15 mouse cellular contexts compared by ENCODE assay signal in genomic region chr2:145219246-145219645, GRCm38 (mm10).
"Had no signal": no experiment of that assay in that cellular context is flagged by ENCODE, and none has a peak within 500 bp of the region (broad histone marks: within the 10 kb centered on the region; RNA-seq: fewer than 3 reads in every experiment).

No protein-coding gene starts in this region.

- H3K4me3 ChIP-seq: kidney, embryonic 15.5 days; left cerebral cortex, adult 2 months; limb, embryonic 10.5 days; liver, embryonic 15.5 days; midbrain, embryonic 10.5 days; neural tube, embryonic 13.5 days had no signal

- DNase-seq: kidney, adult 2 months; kidney, postnatal 14 days; lung, adult 2 months; lung, postnatal 4 days; midbrain, embryonic 14.5 days; right cerebral cortex, postnatal 14 days; thymus, postnatal 4 days had no signal

- H3K36me3 ChIP-seq: kidney, embryonic 15.5 days; limb, embryonic 10.5 days; liver, embryonic 15.5 days; midbrain, embryonic 10.5 days; neural tube, embryonic 13.5 days had no signal

- ATAC-seq: lung, postnatal 0 days had no signal

- H3K27ac ChIP-seq: kidney, embryonic 15.5 days; left cerebral cortex, adult 2 months; limb, embryonic 10.5 days; liver, embryonic 15.5 days; midbrain, embryonic 10.5 days; neural tube, embryonic 13.5 days had no signal

- H3K4me1 ChIP-seq: kidney, embryonic 15.5 days; liver, embryonic 15.5 days; midbrain, embryonic 10.5 days; neural tube, embryonic 13.5 days had no signal

- H3K4me2 ChIP-seq: kidney, embryonic 15.5 days; liver, embryonic 11.5 days; liver, embryonic 15.5 days; neural tube, embryonic 13.5 days had no signal

- H3K9me3 ChIP-seq: kidney, embryonic 15.5 days; limb, embryonic 10.5 days; liver, embryonic 15.5 days; midbrain, embryonic 10.5 days; neural tube, embryonic 13.5 days had no signal

- H3K27me3 ChIP-seq: kidney, embryonic 15.5 days; liver, embryonic 15.5 days; neural tube, embryonic 13.5 days had no signal

- H3K9ac ChIP-seq: kidney, embryonic 15.5 days; liver, embryonic 15.5 days; neural tube, embryonic 13.5 days had no signal
